Comparison of ENCODE assay signal across 9 mouse cellular contexts in the genomic region with DNA sequence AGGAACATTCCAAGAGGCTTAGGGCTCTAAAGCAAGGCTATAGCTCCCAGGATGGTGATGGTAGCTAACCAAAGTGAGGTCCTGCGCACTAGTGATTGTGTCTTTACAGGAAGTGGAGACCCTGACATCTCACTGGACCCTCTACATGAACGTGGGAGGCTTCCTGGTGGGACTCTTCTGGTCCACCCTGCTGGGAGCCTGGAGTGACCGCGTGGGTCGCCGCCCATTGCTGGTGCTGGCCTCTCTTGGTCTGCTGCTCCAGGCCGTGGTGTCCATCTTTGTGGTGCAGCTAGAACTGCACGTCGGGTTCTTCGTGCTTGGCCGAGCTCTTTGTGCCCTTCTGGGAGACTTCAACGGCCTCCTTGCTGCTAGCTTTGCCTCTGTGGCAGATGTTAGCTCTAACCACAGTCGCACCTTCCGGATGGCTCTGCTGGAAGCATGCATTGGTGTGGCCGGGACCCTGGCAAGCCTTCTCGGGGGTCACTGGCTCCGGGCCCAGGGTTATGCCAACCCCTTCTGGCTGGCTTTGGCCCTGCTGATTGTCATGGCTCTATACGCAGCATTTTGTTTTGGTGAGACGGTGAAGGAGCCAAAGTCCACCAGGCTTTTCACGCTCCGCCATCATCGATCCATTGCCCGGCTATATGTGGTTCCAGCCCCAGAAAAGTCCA. TPM values are rescaled to one million over a fixed set of nuclear protein-coding genes. Genes with fewer than 3 reads are reported as not detected.
DNase-seq lines count a peak whose midpoint lies in the region; ATAC-seq and TF ChIP-seq lines count a peak whose summit lies in the region.
"Had no signal": no experiment of that assay in that cellular context is flagged by ENCODE, and none has a peak within 500 bp of the region (broad histone marks: within the 10 kb centered on the region; RNA-seq: fewer than 3 reads in every experiment).

No protein-coding gene starts in this region.

- 73% methylated on average over 23 of the region's 23 CpGs for WGBS in heart, embryonic 16.5 days
- WGBS in liver, embryonic 14.5 days (ENCODE audit: insufficient replicate concordance), result 64% methylated on average over 23 of the region's 23 CpGs

- TF ChIP-seq CTCF in CH12.LX (conservative IDR thresholded peaks at IDR 0.05 in 1 of 2, IDR thresholded peaks at IDR 0.05 in 1 of 2; ENCODE audit: low read depth in 2 of 2, low read length in 2 of 2), result no peak
- TF ChIP-seq CTCF in liver, embryonic 14.5 days (IDR thresholded peaks at IDR 0.05; ENCODE audit: low read depth), result no peak

- H3K79me2 ChIP-seq in CH12.LX (replicated peaks; ENCODE audit: control insufficient read depth, extremely low read depth, insufficient read depth, poor library complexity, severe bottlenecking), result no peaks in the 10 kb centered on the region

- peaks cover 5% of the 10 kb centered on the region for H3K9me3 ChIP-seq in erythroblast, embryonic 14.5 days (ENCODE audit: control insufficient read depth, low read length)
- H3K9me3 ChIP-seq in CH12.LX (replicated peaks; ENCODE audit: low read length), result peaks cover 8% of the 10 kb centered on the region
- H3K9me3 ChIP-seq in heart, embryonic 16.5 days (replicated peaks; ENCODE audit: control insufficient read depth, low read length), result no peaks in the 10 kb centered on the region
- no peaks in the 10 kb centered on the region for H3K9me3 ChIP-seq in liver, embryonic 14.5 days (ENCODE audit: control insufficient read depth, low read length)

- no peak for TF ChIP-seq POLR2A in CH12.LX (IDR thresholded peaks at IDR 0.05; ENCODE audit: low read depth, low read length)

- H3K27me3 ChIP-seq in erythroblast, embryonic 14.5 days (ENCODE audit: control insufficient read depth), result no peaks in the 10 kb centered on the region
- peaks cover 2% of the 10 kb centered on the region for H3K27me3 ChIP-seq in CH12.LX (replicated peaks)
- no peaks in the 10 kb centered on the region for H3K27me3 ChIP-seq in heart, embryonic 16.5 days (ENCODE audit: control insufficient read depth, insufficient read depth, low read length)
- no peaks in the 10 kb centered on the region for H3K27me3 ChIP-seq in liver, embryonic 14.5 days (ENCODE audit: control insufficient read depth, insufficient read depth, low read length)

- TF ChIP-seq EP300 in CH12.LX (IDR thresholded peaks at IDR 0.05; ENCODE audit: low read length), result no peak
- no peak for TF ChIP-seq EP300 in liver, embryonic 14.5 days (IDR thresholded peaks at IDR 0.05; ENCODE audit: low read depth)

- in situ Hi-C loops in CH12.LX (cut with MboI; ENCODE audit: low pct_ligation_motif_present, low pct_unique_long_range_greater_than_20kb, low sequenced_read_pairs), result no loop called here

- no peak for DNase-seq in CH12.LX (ENCODE audit: extremely low read depth)
- DNase-seq in liver, embryonic 14.5 days (ENCODE audit: low read depth in 3 of 3, low spot score in 3 of 3), result no peak
- DNase-seq in retina, postnatal 1 day, result no peak
- no peak for DNase-seq in cerebellum, adult 11-12 months
- no peak for DNase-seq in left cerebral cortex, adult 18-20 months (ENCODE audit: low spot score in 2 of 2)

- peak overlapping the region; percentile 61 for H3K4me3 ChIP-seq in erythroblast, embryonic 14.5 days (replicated peaks)
- H3K4me3 ChIP-seq in CH12.LX (replicated peaks in 1 of 3; ENCODE audit: low read depth in 2 of 3, low read length in 2 of 3, poor library complexity in 1 of 3), result peak overlapping the region; percentile 67 to 85 (median 84)
- peak overlapping the region; percentile 84 for H3K4me3 ChIP-seq in heart, embryonic 16.5 days (ENCODE audit: low read length)
- peak overlapping the region; percentile 61 to 72; a peak in 3 of 4 replicates for H3K4me3 ChIP-seq in liver, embryonic 14.5 days (ENCODE audit: insufficient read depth in 1 of 2, low read depth in 2 of 2, low read length in 2 of 2)

- no peak for ATAC-seq in erythroblast, adult 5-6 weeks (replicated peaks; ENCODE audit: low FRiP score, poor library complexity, severe bottlenecking)
- ATAC-seq in heart, embryonic 16.5 days (replicated peaks; ENCODE audit: extremely low read depth, insufficient read depth, low FRiP score), result no peak
- peak; percentile 16; the same call in 1 of the 2 replicates for ATAC-seq in liver, embryonic 14.5 days (ENCODE audit: insufficient read depth)

- dilution Hi-C loops in CH12.LX (cut with MboI; ENCODE audit: extremely low pct_ligation_motif_present, extremely low pct_unique_long_range_greater_than_20kb, low sequenced_read_pairs), result no loop called here

- H3K9ac ChIP-seq in CH12.LX (ENCODE audit: insufficient read depth, low read depth), result peak overlapping the region; percentile 89; the same call in 1 of the 2 replicates
- H3K9ac ChIP-seq in heart, embryonic 16.5 days (ENCODE audit: low read length), result peak overlapping the region; percentile 88
- no peak overlapping the region for H3K9ac ChIP-seq in liver, embryonic 14.5 days (replicated peaks)

- peaks cover 34% of the 10 kb centered on the region for H3K4me1 ChIP-seq in erythroblast, embryonic 14.5 days (ENCODE audit: control insufficient read depth)
- peaks cover 7 to 14% of the 10 kb centered on the region in 2 experiments for H3K4me1 ChIP-seq in CH12.LX (ENCODE audit: control insufficient read depth in 1 of 2, insufficient read depth in 2 of 2)
- peaks cover 10% of the 10 kb centered on the region for H3K4me1 ChIP-seq in heart, embryonic 16.5 days (ENCODE audit: control insufficient read depth, insufficient read depth, low read length)
- peaks cover 9 to 25% of the 10 kb centered on the region in 2 experiments for H3K4me1 ChIP-seq in liver, embryonic 14.5 days (replicated peaks; ENCODE audit: control insufficient read depth in 2 of 2, insufficient read depth in 2 of 2, low read length in 1 of 2)

- no peaks in the 10 kb centered on the region for H3K36me3 ChIP-seq in erythroblast, embryonic 14.5 days (ENCODE audit: control insufficient read depth)
- peaks cover 0 to 1% of the 10 kb centered on the region in 2 experiments for H3K36me3 ChIP-seq in CH12.LX (replicated peaks in 1 of 2; ENCODE audit: control insufficient read depth in 1 of 2, insufficient read depth in 1 of 2, low read length in 1 of 2)
- H3K36me3 ChIP-seq in heart, embryonic 16.5 days (ENCODE audit: control insufficient read depth, insufficient read depth), result no peaks in the 10 kb centered on the region
- H3K36me3 ChIP-seq in liver, embryonic 14.5 days (replicated peaks; ENCODE audit: control insufficient read depth, insufficient read depth, low read depth), result no peaks in the 10 kb centered on the region

- peak overlapping the region; percentile 24 for H3K4me2 ChIP-seq in CH12.LX (ENCODE audit: insufficient read depth, low read depth, poor library complexity, severe bottlenecking)
- H3K4me2 ChIP-seq in heart, embryonic 16.5 days (ENCODE audit: low read depth, low read length), result peak overlapping the region; percentile 97
- H3K4me2 ChIP-seq in liver, embryonic 14.5 days (ENCODE audit: low read depth), result peak overlapping the region; percentile 83

- TF ChIP-seq RAD21 in CH12.LX (IDR thresholded peaks at IDR 0.05; ENCODE audit: low read depth, low read length), result no peak

- no peak overlapping the region for H3K27ac ChIP-seq in CH12.LX (ENCODE audit: insufficient read depth, low read depth)
- H3K27ac ChIP-seq in heart, embryonic 16.5 days (ENCODE audit: low read length), result peak overlapping the region; percentile 93
- H3K27ac ChIP-seq in liver, embryonic 14.5 days, result no peak overlapping the region

RNA-seq across cellular contexts. Expression of a gene that starts 0.9 kb away (rescaled TPM):
- 0.08 TPM in 1 of 2 replicates, not detected in the other for polyA plus RNA-seq in erythroblast, embryonic 14.5 days (2012)
- 1.3 TPM in 1 of 2 replicates, not detected in the other for total RNA-seq in erythroblast, adult 5-6 weeks (2015; ENCODE audit: low replicate concordance)
- 0.84 TPM in 1 of 2 replicates, not detected in the other for total RNA-seq in erythroblast, adult 5-6 weeks (2017; ENCODE audit: low replicate concordance)
- total RNA-seq in CH12.LX (2012; rRNA removed) (6.1 and 6.8 TPM in 2 replicates), CH12.LX (2014; rRNA removed) (4.2 and 4.4 TPM in 2 replicates)
- polyA plus RNA-seq in CH12.LX (2012; ENCODE audit: insufficient read length, low read depth), result 5.4 and 6.0 TPM in 2 replicates
- 6.1 and 7.2 TPM in 2 replicates for polyA plus RNA-seq in heart, embryonic 16.5 days (2015; fragmentation: Nextera tagmentation; extraction: Ambion mirVana)
- 3.7 and 4.9 TPM in 2 replicates for polyA plus RNA-seq in liver, embryonic 14.5 days (2012; rRNA removed)
- polyA plus RNA-seq in liver, embryonic 14.5 days (2014; fragmentation: Nextera tagmentation; extraction: Ambion mirVana), result 5.0 and 5.8 TPM in 2 replicates
- total RNA-seq in left cerebral cortex, adult 18-20 months (2021), result 10 to 100 TPM; 10.5 to 13.8 TPM

RNA-seq across cellular contexts. Expression of a gene that starts 31.2 kb away (rescaled TPM):
- polyA plus RNA-seq in erythroblast, embryonic 14.5 days (2012), result not detected in 2 replicates
- not detected in 2 replicates for total RNA-seq in erythroblast, adult 5-6 weeks (2015; ENCODE audit: low replicate concordance)
- total RNA-seq in erythroblast, adult 5-6 weeks (2017; ENCODE audit: low replicate concordance), result not detected in 2 replicates
- 0.55 and 0.84 TPM in 2 replicates for total RNA-seq in CH12.LX (2012; rRNA removed)
- 0.31 and 0.50 TPM in 2 replicates for total RNA-seq in CH12.LX (2014; rRNA removed)
- polyA plus RNA-seq in CH12.LX (2012; ENCODE audit: insufficient read length, low read depth), result 0.94 and 1.1 TPM in 2 replicates
- polyA plus RNA-seq in heart, embryonic 16.5 days (2015; fragmentation: Nextera tagmentation; extraction: Ambion mirVana), result 0.12 and 0.21 TPM in 2 replicates
- 0.09 and 0.22 TPM in 2 replicates for polyA plus RNA-seq in liver, embryonic 14.5 days (2012; rRNA removed)
- 0.14 and 0.15 TPM in 2 replicates for polyA plus RNA-seq in liver, embryonic 14.5 days (2014; fragmentation: Nextera tagmentation; extraction: Ambion mirVana)
- 10 to 100 TPM; 31.3 to 32.5 TPM for total RNA-seq in left cerebral cortex, adult 18-20 months (2021)

RNA-seq across cellular contexts. Expression of a gene that starts 32.5 kb away (rescaled TPM):
- polyA plus RNA-seq in erythroblast, embryonic 14.5 days (2012), result 0.28 and 0.44 TPM in 2 replicates
- not detected in 2 replicates for total RNA-seq in erythroblast, adult 5-6 weeks (2015; ENCODE audit: low replicate concordance)
- not detected in 2 replicates for total RNA-seq in erythroblast, adult 5-6 weeks (2017; ENCODE audit: low replicate concordance)
- total RNA-seq in CH12.LX (2012; rRNA removed), result not detected in 2 replicates
- not detected in 2 replicates for total RNA-seq in CH12.LX (2014; rRNA removed)
- polyA plus RNA-seq in CH12.LX (2012; ENCODE audit: insufficient read length, low read depth), result not detected in 2 replicates
- polyA plus RNA-seq in heart, embryonic 16.5 days (2015; fragmentation: Nextera tagmentation; extraction: Ambion mirVana), result 2.1 and 2.3 TPM in 2 replicates
- 350 and 403 TPM in 2 replicates for polyA plus RNA-seq in liver, embryonic 14.5 days (2012; rRNA removed)
- 353 and 424 TPM in 2 replicates for polyA plus RNA-seq in liver, embryonic 14.5 days (2014; fragmentation: Nextera tagmentation; extraction: Ambion mirVana)
- 10 to 100 TPM; 75.1 to 84.9 TPM for total RNA-seq in left cerebral cortex, adult 18-20 months (2021)

RNA-seq across cellular contexts. Expression of a gene that starts 36.9 kb away (rescaled TPM):
- not detected in 2 replicates for polyA plus RNA-seq in erythroblast, embryonic 14.5 days (2012)
- total RNA-seq in erythroblast, adult 5-6 weeks (2015; ENCODE audit: low replicate concordance), result not detected in 2 replicates
- not detected in 2 replicates for total RNA-seq in erythroblast, adult 5-6 weeks (2017; ENCODE audit: low replicate concordance)
- total RNA-seq in CH12.LX (2012; rRNA removed) (not detected in 2 replicates), CH12.LX (2014; rRNA removed) (not detected in 2 replicates)
- polyA plus RNA-seq in CH12.LX (2012; ENCODE audit: insufficient read length, low read depth), result not detected in 2 replicates
- polyA plus RNA-seq in heart, embryonic 16.5 days (2015; fragmentation: Nextera tagmentation; extraction: Ambion mirVana), result not detected in 2 replicates
- polyA plus RNA-seq in liver, embryonic 14.5 days (2012; rRNA removed), result 0.18 and 0.28 TPM in 2 replicates
- polyA plus RNA-seq in liver, embryonic 14.5 days (2014; fragmentation: Nextera tagmentation; extraction: Ambion mirVana), result 0.35 and 0.39 TPM in 2 replicates
- total RNA-seq in left cerebral cortex, adult 18-20 months (2021), result under 1 TPM; 0.49 to 0.93 TPM

RNA-seq across cellular contexts. Expression of a gene that starts 44.4 kb away (rescaled TPM):
- polyA plus RNA-seq in erythroblast, embryonic 14.5 days (2012), result not detected in 2 replicates
- 1.0 TPM in 1 of 2 replicates, not detected in the other for total RNA-seq in erythroblast, adult 5-6 weeks (2015; ENCODE audit: low replicate concordance)
- not detected in 2 replicates for total RNA-seq in erythroblast, adult 5-6 weeks (2017; ENCODE audit: low replicate concordance)
- not detected in 2 replicates for total RNA-seq in CH12.LX (2012; rRNA removed)
- not detected in 2 replicates for total RNA-seq in CH12.LX (2014; rRNA removed)
- polyA plus RNA-seq in CH12.LX (2012; ENCODE audit: insufficient read length, low read depth), result not detected in 2 replicates
- polyA plus RNA-seq in heart, embryonic 16.5 days (2015; fragmentation: Nextera tagmentation; extraction: Ambion mirVana), result 0.10 and 0.70 TPM in 2 replicates
- 0.02 TPM in 2 replicates for polyA plus RNA-seq in liver, embryonic 14.5 days (2012; rRNA removed)
- polyA plus RNA-seq in liver, embryonic 14.5 days (2014; fragmentation: Nextera tagmentation; extraction: Ambion mirVana), result not detected in 2 replicates
- not detected for total RNA-seq in left cerebral cortex, adult 18-20 months (2021)
- total RNA-seq: left cerebral cortex, postnatal 10 days had no signal

Comparison
In these comparisons a context has a peak if more than half of its experiments do, and no peak if none do; other contexts are left out.
1. H3K4me2 ChIP-seq: peak in every context shown above with its lines; median percentile 97 in heart, embryonic 16.5 days; 83 in liver, embryonic 14.5 days; 24 in CH12.LX.
2. RNA of a gene that starts 32.5 kb away (polyA plus RNA-seq): 350 to 424 TPM in liver, embryonic 14.5 days; 2.1 to 2.3 TPM in heart, embryonic 16.5 days, 0.28 to 0.44 TPM in erythroblast, embryonic 14.5 days and not detected in CH12.LX; every median in the first group is over 100 times any median in the second.
3. Peak in every context shown above with its lines, with median percentiles within 50 percentile points of each other: H3K4me3 ChIP-seq.